Mouse (Mus musculus) left cerebral cortex, postnatal 4 days (tissue): ENCODE measurements around the gene Vps13d. TPM values are rescaled to one million over a fixed set of nuclear protein-coding genes. Genes with fewer than 3 reads are reported as not detected.

ENCODE experiments used
- DNase-seq: peaks from one replicate; pipeline ENCODE4 v3.0.0-alpha.2; 2022
- intact Hi-C: fragments of 180-260 bp; cut with DNase I; formaldehyde crosslinking; loops from one replicate; pipeline ENCODE4 v1.15.1; 2025
- total RNA-seq, 2 experiments: library from RNA; stranded (reverse); gene quantifications; 2 replicates each; pipeline ENCODE4 v1.2.3; 2021

Gene Vps13d
- total RNA-seq, 2 experiments from 2014 or later, result 50.3 to 51.0 TPM

- peak; percentile 57 for DNase-seq
- intact Hi-C loops, result no loop called here
Observed at GRCm38 (mm10) chr4:145097974-145098373, 96.8 kb downstream of the Vps13d start.

GRCm38 (mm10) chr4:145096481-145097039 lies 98.2 kb downstream of the Vps13d start:
- intact Hi-C loops, result no loop called here
- DNase-seq, result peak; percentile 6

- intact Hi-C loops, result no loop called here
Observed at GRCm38 (mm10) chr4:145086509-145086908, 108.3 kb downstream of the Vps13d start.

GRCm38 (mm10) chr4:145079324-145079723 lies 115.5 kb downstream of the Vps13d start:
- no peak for DNase-seq
- intact Hi-C loops, result no loop called here

More at GRCm38 (mm10) chr4:145086509-145086908, 108.3 kb downstream of the Vps13d start:
- no peak for DNase-seq

GRCm38 (mm10) chr4:145074276-145074675 lies 120.5 kb downstream of the Vps13d start:
- intact Hi-C loops, result no loop called here
- DNase-seq, result no peak

GRCm38 (mm10) chr4:145073728-145074127 lies 121.1 kb downstream of the Vps13d start:
- no peak for DNase-seq
- intact Hi-C loops, result no loop called here

GRCm38 (mm10) chr4:145071942-145072341 lies 122.9 kb downstream of the Vps13d start:
- DNase-seq, result no peak
- intact Hi-C loops, result no loop called here

- intact Hi-C loops, result no loop called here
- no peak for DNase-seq
Observed at GRCm38 (mm10) chr4:145067019-145067680, 127.7 kb downstream of the Vps13d start.

GRCm38 (mm10) chr4:145066336-145067018 lies 128.3 kb downstream of the Vps13d start:
- no peak for DNase-seq
- intact Hi-C loops, result no loop called here

GRCm38 (mm10) chr4:145058749-145059442 lies 135.9 kb downstream of the Vps13d start:
- no peak for DNase-seq
- intact Hi-C loops, result loop anchor here (10.0 kb wide), 1 partner anchor 164 kb away; the partner anchor contains the start of gene Dhrs3

- no peak for DNase-seq
- intact Hi-C loops, result loop anchor here (10.0 kb wide), 1 partner anchor 162 kb away; the partner anchor contains the start of gene Dhrs3
Observed at GRCm38 (mm10) chr4:145056346-145056745, 138.5 kb downstream of the Vps13d start.

- no peak for DNase-seq
- intact Hi-C loops, result loop anchor here (10.0 kb wide), 1 partner anchor 161 kb away; the partner anchor contains the start of gene Dhrs3
Observed at GRCm38 (mm10) chr4:145055792-145056191, 139.0 kb downstream of the Vps13d start.

GRCm38 (mm10) chr4:145054369-145054768 lies 140.4 kb downstream of the Vps13d start:
- no peak for DNase-seq
- intact Hi-C loops, result loop anchor here (10.0 kb wide), 1 partner anchor 160 kb away; the partner anchor contains the start of gene Dhrs3

- intact Hi-C loops, result loop anchor here (10.0 kb wide), 1 partner anchor 158 kb away; the partner anchor contains the start of gene Dhrs3
- no peak for DNase-seq
Observed at GRCm38 (mm10) chr4:145052697-145053096, 142.1 kb downstream of the Vps13d start.

GRCm38 (mm10) chr4:145052282-145052681 lies 142.5 kb downstream of the Vps13d start:
- intact Hi-C loops, result loop anchor here (10.0 kb wide), 1 partner anchor 157 kb away; the partner anchor contains the start of gene Dhrs3
- no peak for DNase-seq

- no peak for DNase-seq
- intact Hi-C loops, result loop anchor here (10.0 kb wide), 1 partner anchor 157 kb away; the partner anchor contains the start of gene Dhrs3
Observed at GRCm38 (mm10) chr4:145051209-145051969, 143.4 kb downstream of the Vps13d start.

GRCm38 (mm10) chr4:145050518-145051208 lies 144.1 kb downstream of the Vps13d start:
- peak; percentile 43 for DNase-seq
- intact Hi-C loops, result loop anchor here (10.0 kb wide), 1 partner anchor 156 kb away; the partner anchor contains the start of gene Dhrs3

- no peak for DNase-seq
- intact Hi-C loops, result no loop called here
Observed at GRCm38 (mm10) chr4:145047964-145048363, 146.8 kb downstream of the Vps13d start.

- intact Hi-C loops, result no loop called here
Observed at GRCm38 (mm10) chr4:145046032-145046401, 148.8 kb downstream of the Vps13d start.

More at GRCm38 (mm10) chr4:145046032-145046401, 148.8 kb downstream of the Vps13d start:
- no peak for DNase-seq
